Mouse (Mus musculus): ENCODE data around the gene Snph. TPM values are rescaled to one million over a fixed set of nuclear protein-coding genes. Genes with fewer than 3 reads are reported as not detected.

The Snph gene
- 4.9 and 8.8 TPM in 2 replicates for polyA plus RNA-seq (2014; fragmentation: Nextera tagmentation; extraction: Ambion mirVana)

GRCm38 (mm10) chr2:151632159-151632814, at the start of gene Snph:
Gene Snph (minus strand): TSS chr2:151632593.
- no peaks in the 10 kb centered on the region for H3K27me3 ChIP-seq (replicated peaks; ENCODE audit: control insufficient read depth, insufficient read depth, low read length)
- no peaks in the 10 kb centered on the region for H3K9me3 ChIP-seq (replicated peaks; ENCODE audit: control insufficient read depth, low read length)
- 1% methylated on average over 35 of the region's 47 CpGs for WGBS
- peak within 1 kb of the TSS; percentile 71 for H3K27ac ChIP-seq (ENCODE audit: low read depth, low read length)
- ATAC-seq (peak; percentile 85), DNase-seq (ENCODE audit: low spot score) (peak; percentile 80)
- H3K4me2 ChIP-seq (ENCODE audit: low read length) = peak within 1 kb of the TSS; percentile 88
- H3K4me3 ChIP-seq (ENCODE audit: low read depth, low read length) = peak within 1 kb of the TSS; percentile 73
- H3K9ac ChIP-seq (ENCODE audit: low read length) = peak within 1 kb of the TSS; percentile 85
- H3K36me3 ChIP-seq (ENCODE audit: control insufficient read depth, insufficient read depth, low read length) = no peaks in the 10 kb centered on the region
- peaks cover 5% of the 10 kb centered on the region for H3K4me1 ChIP-seq (ENCODE audit: control insufficient read depth, insufficient read depth, low read length)

DNA sequence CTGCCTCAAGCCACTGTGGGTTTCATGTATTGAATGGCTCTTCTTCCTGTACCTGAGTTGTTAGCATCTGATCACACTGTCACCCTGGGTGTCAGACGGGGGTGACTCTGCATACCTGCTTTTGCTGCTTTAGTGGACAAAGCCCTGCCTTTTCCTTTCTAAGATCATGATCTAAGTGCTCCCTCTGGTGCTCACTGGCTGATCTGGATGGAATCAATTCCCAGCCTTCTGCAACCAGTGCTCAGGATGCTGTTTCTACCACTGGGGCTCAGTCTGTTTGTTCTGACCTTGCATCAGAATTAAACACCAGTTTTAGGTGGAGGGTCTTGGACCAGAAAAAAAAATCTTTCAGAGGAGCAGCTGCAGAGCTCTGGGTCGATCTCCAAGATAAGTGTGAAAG, 43.8 kb upstream of the Snph start:
- no peak for ATAC-seq
- WGBS = 58% methylated on average over 2 of the region's 2 CpGs

DNA sequence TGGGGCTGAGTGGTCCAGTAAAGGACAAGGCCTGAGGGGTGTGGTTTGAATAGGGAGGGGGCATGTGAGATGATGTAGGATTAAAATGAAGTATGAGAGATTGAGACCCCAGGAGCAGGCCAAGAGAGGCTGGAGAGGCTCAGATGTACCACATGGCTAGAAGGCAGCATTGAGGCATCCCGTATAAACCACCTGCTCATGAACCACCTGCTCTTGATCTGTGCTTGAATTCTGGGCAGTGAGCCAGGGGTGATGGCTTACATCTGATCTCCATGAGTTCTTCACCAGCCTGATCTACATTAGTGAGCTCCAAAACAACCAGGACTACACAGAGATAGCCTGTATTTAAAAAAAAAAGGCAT, 38.6 kb upstream of the Snph start:
- Histone ChIP-seq H3K9ac (ENCODE audit: low read length) (no peak overlapping the region), H3K9me3 (replicated peaks; ENCODE audit: control insufficient read depth, low read length) (no peaks in the 10 kb centered on the region), H3K4me1 (ENCODE audit: control insufficient read depth, insufficient read depth, low read length) (no peaks in the 10 kb centered on the region), H3K27me3 (replicated peaks; ENCODE audit: control insufficient read depth, insufficient read depth, low read length) (no peaks in the 10 kb centered on the region), H3K4me2 (ENCODE audit: low read length) (no peak overlapping the region), H3K36me3 (ENCODE audit: control insufficient read depth, insufficient read depth, low read length) (no peaks in the 10 kb centered on the region), H3K4me3 (ENCODE audit: low read depth, low read length) (no peak overlapping the region), H3K27ac (ENCODE audit: low read depth, low read length) (no peak overlapping the region)
- no peak for DNase-seq (ENCODE audit: low spot score)
- ATAC-seq = no peak
- 41% methylated on average over 1 of the region's 1 CpGs for WGBS

More for the DNA sequence above, 43.8 kb upstream of the Snph start:
- Histone ChIP-seq H3K27me3 (replicated peaks; ENCODE audit: control insufficient read depth, insufficient read depth, low read length) (no peaks in the 10 kb centered on the region), H3K4me1 (ENCODE audit: control insufficient read depth, insufficient read depth, low read length) (no peaks in the 10 kb centered on the region), H3K4me2 (ENCODE audit: low read length) (no peak overlapping the region), H3K9me3 (replicated peaks; ENCODE audit: control insufficient read depth, low read length) (no peaks in the 10 kb centered on the region), H3K9ac (ENCODE audit: low read length) (no peak overlapping the region), H3K4me3 (ENCODE audit: low read depth, low read length) (no peak overlapping the region), H3K27ac (ENCODE audit: low read depth, low read length) (no peak overlapping the region), H3K36me3 (ENCODE audit: control insufficient read depth, insufficient read depth, low read length) (no peaks in the 10 kb centered on the region)
- DNase-seq (ENCODE audit: low spot score) = peak; percentile 30

DNA sequence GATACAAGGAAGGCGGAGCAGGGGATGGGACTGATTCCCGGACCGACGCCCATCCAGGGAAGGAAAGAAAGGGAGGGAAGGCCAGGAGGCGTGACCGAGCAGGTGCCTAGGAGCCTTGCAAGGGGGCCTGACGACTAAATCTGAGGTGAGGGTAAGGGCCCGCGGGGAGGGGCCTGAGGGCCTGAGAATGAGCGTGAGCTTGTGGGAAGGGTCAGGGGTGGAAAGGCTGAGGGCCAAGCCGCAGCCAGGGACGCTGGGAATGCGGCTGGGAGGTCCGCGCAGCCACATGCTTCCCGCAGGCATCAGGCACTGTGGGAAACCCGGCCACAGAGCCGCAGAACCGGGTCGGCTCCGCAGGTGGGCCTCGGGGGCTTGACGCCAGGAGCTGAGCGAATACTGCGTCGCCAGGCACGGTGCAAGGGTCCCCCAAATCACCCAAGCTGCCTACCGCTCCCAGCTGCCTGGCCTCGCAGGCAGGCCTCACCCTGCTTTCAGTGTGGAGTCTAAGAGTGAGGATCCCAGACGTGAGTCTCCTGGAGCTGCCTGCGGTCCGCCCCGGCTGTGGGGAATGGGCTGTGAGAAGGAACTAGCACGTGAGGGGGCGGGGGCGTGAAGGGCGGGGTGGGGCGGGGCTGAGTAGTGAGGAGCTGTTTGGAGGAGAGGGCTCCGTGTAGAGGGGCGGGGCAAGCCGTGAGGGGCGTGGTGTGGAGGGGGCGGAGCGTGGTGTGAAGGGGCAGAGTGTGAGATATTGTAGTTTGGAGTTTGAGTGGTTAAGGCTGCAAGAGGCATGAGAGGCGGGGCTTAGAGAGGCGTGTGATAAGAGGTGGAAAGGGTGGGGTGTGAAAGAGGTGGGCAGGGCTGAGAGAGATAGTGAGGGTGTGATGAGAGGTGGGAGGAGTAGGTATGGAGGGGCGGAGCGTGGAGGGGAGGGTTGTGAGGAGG, 37.9 kb upstream of the Snph start:
- Histone ChIP-seq H3K27ac (ENCODE audit: low read depth, low read length) (no peak overlapping the region), H3K36me3 (ENCODE audit: control insufficient read depth, insufficient read depth, low read length) (no peaks in the 10 kb centered on the region), H3K4me1 (ENCODE audit: control insufficient read depth, insufficient read depth, low read length) (no peaks in the 10 kb centered on the region), H3K4me2 (ENCODE audit: low read length) (peak overlapping the region; percentile 16; the same call in 1 of the 2 replicates), H3K9me3 (replicated peaks; ENCODE audit: control insufficient read depth, low read length) (no peaks in the 10 kb centered on the region), H3K9ac (ENCODE audit: low read length) (no peak overlapping the region), H3K4me3 (ENCODE audit: low read depth, low read length) (no peak overlapping the region), H3K27me3 (replicated peaks; ENCODE audit: control insufficient read depth, insufficient read depth, low read length) (no peaks in the 10 kb centered on the region)
- 0 out of 2 replicates have a peak, but pooled peaks have one; percentile 23 for ATAC-seq
- 45% methylated on average over 48 of the region's 48 CpGs for WGBS
- DNase-seq (ENCODE audit: low spot score) = no peak

GRCm38 (mm10) chr2:151668433-151668832, 36.0 kb upstream of the Snph start, which contains the start of gene Rad21l:
Gene Rad21l (minus strand): TSS chr2:151668533.
- Histone ChIP-seq H3K36me3 (ENCODE audit: control insufficient read depth, insufficient read depth, low read length) (no peaks in the 10 kb centered on the region), H3K4me1 (ENCODE audit: control insufficient read depth, insufficient read depth, low read length) (no peaks in the 10 kb centered on the region), H3K27ac (ENCODE audit: low read depth, low read length) (no peak within 1 kb of the TSS), H3K4me3 (ENCODE audit: low read depth, low read length) (no peak within 1 kb of the TSS), H3K9me3 (replicated peaks; ENCODE audit: control insufficient read depth, low read length) (no peaks in the 10 kb centered on the region), H3K9ac (ENCODE audit: low read length) (no peak within 1 kb of the TSS), H3K4me2 (ENCODE audit: low read length) (no peak within 1 kb of the TSS), H3K27me3 (replicated peaks; ENCODE audit: control insufficient read depth, insufficient read depth, low read length) (no peaks in the 10 kb centered on the region)
- 83% methylated on average over 3 of the region's 3 CpGs for WGBS
- DNase-seq (ENCODE audit: low spot score) (no peak), ATAC-seq (no peak)

DNA sequence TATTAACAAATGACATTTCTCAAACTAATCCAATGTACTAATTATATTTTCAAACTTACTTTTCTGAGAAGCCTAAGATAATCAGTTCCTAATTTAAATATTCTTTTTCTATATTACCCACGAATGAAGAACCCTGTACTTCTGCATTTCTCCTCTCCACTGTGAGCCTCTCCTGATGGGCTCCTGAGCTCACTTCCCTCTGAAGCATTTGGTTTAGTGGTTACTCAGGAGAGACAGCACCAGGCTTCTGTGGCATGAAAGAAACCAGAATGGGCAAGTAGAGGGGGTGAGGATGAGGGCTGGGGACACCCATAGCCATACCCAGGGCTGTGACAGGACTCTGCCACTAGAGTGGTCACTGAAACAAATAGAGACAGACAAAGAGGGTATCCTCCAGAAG, 19.7 kb upstream of the Snph start:
- H3K36me3 ChIP-seq (ENCODE audit: control insufficient read depth, insufficient read depth, low read length) = no peaks in the 10 kb centered on the region
- no peak overlapping the region for H3K4me2 ChIP-seq (ENCODE audit: low read length)
- 66% methylated on average over 1 of the region's 1 CpGs for WGBS
- no peaks in the 10 kb centered on the region for H3K27me3 ChIP-seq (replicated peaks; ENCODE audit: control insufficient read depth, insufficient read depth, low read length)
- no peaks in the 10 kb centered on the region for H3K9me3 ChIP-seq (replicated peaks; ENCODE audit: control insufficient read depth, low read length)
- ATAC-seq (no peak), DNase-seq (ENCODE audit: low spot score) (no peak)
- no peak overlapping the region for H3K27ac ChIP-seq (ENCODE audit: low read depth, low read length)
- no peaks in the 10 kb centered on the region for H3K4me1 ChIP-seq (ENCODE audit: control insufficient read depth, insufficient read depth, low read length)
- H3K4me3 ChIP-seq (ENCODE audit: low read depth, low read length) = no peak overlapping the region
- no peak overlapping the region for H3K9ac ChIP-seq (ENCODE audit: low read length)

GRCm38 (mm10) chr2:151636015-151636402, 3.6 kb upstream of the Snph start:
- 39% methylated on average over 2 of the region's 2 CpGs for WGBS
- no peak overlapping the region for H3K4me3 ChIP-seq (ENCODE audit: low read depth, low read length)
- H3K9me3 ChIP-seq (replicated peaks; ENCODE audit: control insufficient read depth, low read length) = no peaks in the 10 kb centered on the region
- no peak for DNase-seq (ENCODE audit: low spot score)
- no peak overlapping the region for H3K27ac ChIP-seq (ENCODE audit: low read depth, low read length)
- no peak overlapping the region for H3K9ac ChIP-seq (ENCODE audit: low read length)
- no peak overlapping the region for H3K4me2 ChIP-seq (ENCODE audit: low read length)
- no peaks in the 10 kb centered on the region for H3K27me3 ChIP-seq (replicated peaks; ENCODE audit: control insufficient read depth, insufficient read depth, low read length)
- ATAC-seq = no peak
- peaks cover 5% of the 10 kb centered on the region for H3K4me1 ChIP-seq (ENCODE audit: control insufficient read depth, insufficient read depth, low read length)
- H3K36me3 ChIP-seq (ENCODE audit: control insufficient read depth, insufficient read depth, low read length) = no peaks in the 10 kb centered on the region

GRCm38 (mm10) chr2:151635362-151636014, 3.1 kb upstream of the Snph start:
- Histone ChIP-seq H3K4me3 (ENCODE audit: low read depth, low read length) (no peak overlapping the region), H3K4me2 (ENCODE audit: low read length) (no peak overlapping the region), H3K4me1 (ENCODE audit: control insufficient read depth, insufficient read depth, low read length) (peaks cover 5% of the 10 kb centered on the region), H3K36me3 (ENCODE audit: control insufficient read depth, insufficient read depth, low read length) (no peaks in the 10 kb centered on the region), H3K9ac (ENCODE audit: low read length) (no peak overlapping the region), H3K27me3 (replicated peaks; ENCODE audit: control insufficient read depth, insufficient read depth, low read length) (no peaks in the 10 kb centered on the region), H3K9me3 (replicated peaks; ENCODE audit: control insufficient read depth, low read length) (no peaks in the 10 kb centered on the region), H3K27ac (ENCODE audit: low read depth, low read length) (no peak overlapping the region)
- ATAC-seq (no peak), DNase-seq (ENCODE audit: low spot score) (peak; percentile 19)
- 61% methylated on average over 9 of the region's 9 CpGs for WGBS

Measured in forebrain, embryonic 14.5 days (tissue).